Mouse (Mus musculus) spleen, adult 18-20 months (tissue): ENCODE results near the gene Reep1.
A peak's percentile ranks its signal among the peaks of the same experiment; 100 is the strongest.

Experiments used
- DNase-seq, 2 experiments: peaks; one replicate each; pipeline ENCODE4 v3.0.0; 2022; ENCODE audit warnings: mixed read lengths in 2 of 2

Reep1 gene

DNA sequence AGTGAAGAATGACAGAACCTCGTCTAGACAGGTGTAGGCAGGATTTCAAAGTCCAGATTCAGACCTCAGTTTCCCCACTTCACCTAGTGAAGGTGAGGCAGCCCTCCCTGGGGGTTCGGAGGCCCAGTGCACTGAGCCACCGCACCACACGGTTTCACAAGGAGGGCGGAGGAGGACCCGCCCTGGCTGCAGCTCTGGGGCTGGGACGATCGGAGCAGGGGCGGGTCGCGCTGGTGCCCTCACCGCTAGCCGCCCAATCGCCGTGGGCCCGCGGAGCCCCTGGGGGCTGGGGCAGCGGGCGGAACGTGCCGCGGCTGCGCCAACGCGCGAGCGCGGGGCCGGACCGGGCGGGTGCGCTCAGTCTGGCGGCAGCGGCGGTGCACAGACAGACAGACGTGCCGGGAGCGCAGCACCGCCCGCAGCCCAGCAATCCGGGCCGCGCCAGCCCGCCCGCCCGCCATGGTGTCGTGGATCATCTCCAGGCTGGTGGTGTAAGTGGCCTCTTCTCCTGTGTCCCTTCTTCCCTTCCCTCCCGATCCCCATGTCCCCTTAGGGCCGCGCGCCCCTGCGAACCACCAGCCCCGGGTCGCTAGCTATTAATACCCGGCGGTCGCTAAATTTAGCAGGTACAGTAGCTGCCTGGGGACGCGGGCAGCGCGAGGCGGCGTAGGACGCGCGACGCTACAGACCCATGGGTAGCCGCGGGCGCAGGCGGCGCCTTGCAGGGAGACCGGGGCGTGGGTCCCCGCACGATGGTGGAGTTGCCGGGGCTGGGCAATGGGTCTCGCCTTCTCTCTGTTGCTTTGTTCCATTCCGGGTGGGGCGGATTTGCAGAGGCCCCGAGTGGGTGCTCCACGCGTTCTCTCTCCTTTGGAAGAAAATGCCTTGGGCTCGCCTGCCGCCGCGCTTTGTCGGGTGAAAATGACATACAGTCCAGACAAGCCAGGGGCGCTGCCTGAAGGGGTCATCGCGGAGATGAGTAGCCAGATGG lies at the start of gene Reep1:
Reep1 (plus strand) TSS at position 51 of the 991 bp plus-strand sequence.
- no peak for DNase-seq

DNA sequence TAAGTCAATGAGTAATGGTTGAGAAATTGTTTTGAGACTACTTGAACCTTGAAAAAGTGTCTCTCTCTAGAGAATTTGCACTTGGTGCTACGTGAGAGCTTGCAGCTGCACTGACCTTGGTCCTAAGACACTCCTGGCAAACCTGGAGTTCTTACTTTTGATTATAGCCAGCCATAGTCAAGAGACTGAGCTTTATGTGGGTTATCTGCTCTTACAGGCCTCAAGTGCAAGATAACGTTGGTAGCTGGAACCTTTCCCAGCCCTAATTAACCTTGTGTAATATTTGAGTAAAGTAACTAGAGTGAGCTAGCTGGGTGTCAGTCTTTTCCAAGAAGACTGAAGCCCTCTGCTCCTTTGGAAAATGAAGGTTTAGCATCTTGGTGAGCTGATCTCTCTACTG lies 49.1 kb upstream of the Reep1 start:
- DNase-seq: no peak

- DNase-seq: no peak
These were observed 42.9 kb upstream of the Reep1 start for GRCm38 (mm10) chr6:71664511-71664910.

GRCm38 (mm10) chr6:71673166-71673565 lies 34.2 kb upstream of the Reep1 start:
- peak in 1 of 2 experiments; percentile 8 for DNase-seq

DNA sequence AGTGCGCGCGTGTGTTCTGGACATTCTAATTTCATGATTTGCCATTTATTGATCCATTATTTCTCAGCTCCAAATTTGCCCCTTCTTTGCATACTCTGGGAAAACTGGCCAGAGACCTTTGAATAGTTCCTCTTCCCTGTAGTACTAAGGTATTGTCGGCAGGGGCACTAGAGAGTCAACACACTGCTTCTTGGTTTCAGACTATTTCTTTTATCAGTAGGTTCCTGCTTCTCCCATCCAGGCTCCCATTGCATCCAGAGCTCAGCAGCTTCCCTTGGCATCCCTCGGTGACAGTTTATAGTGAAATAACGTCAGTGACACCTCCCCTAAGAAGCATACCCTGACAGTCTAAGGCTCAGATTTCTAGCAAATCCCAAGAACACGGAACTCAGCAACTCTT lies 28.5 kb upstream of the Reep1 start:
- no peak for DNase-seq

DNA sequence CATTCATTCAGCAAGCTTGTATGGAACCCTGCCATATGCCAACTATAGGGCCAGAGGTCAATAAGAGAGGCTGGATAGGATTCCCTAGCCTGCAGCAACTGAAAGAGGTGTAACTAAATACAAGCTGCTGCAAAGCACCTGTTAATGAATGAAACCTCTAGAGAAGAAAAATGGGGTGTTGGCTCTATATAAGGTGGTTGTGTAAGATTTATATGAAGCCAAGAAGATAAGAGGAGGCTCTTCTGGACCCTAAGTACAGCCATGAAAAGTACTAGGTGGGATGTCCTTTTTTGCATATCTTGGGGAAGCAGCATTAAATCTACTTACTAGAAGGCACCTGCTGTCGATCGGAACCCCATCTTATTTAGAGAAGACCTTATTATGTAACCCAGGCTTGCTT lies 12.2 kb upstream of the Reep1 start:
- DNase-seq: no peak

- no peak for DNase-seq
These were observed 11.8 kb upstream of the Reep1 start for GRCm38 (mm10) chr6:71695599-71695998.

GRCm38 (mm10) chr6:71706871-71707270 lies 490 bp upstream of the Reep1 start:
- DNase-seq: no peak

GRCm38 (mm10) chr6:71708528-71708927 lies 1.2 kb downstream of the Reep1 start:
- no peak for DNase-seq

GRCm38 (mm10) chr6:71710323-71710722 lies 3.0 kb downstream of the Reep1 start:
- DNase-seq: no peak

DNA sequence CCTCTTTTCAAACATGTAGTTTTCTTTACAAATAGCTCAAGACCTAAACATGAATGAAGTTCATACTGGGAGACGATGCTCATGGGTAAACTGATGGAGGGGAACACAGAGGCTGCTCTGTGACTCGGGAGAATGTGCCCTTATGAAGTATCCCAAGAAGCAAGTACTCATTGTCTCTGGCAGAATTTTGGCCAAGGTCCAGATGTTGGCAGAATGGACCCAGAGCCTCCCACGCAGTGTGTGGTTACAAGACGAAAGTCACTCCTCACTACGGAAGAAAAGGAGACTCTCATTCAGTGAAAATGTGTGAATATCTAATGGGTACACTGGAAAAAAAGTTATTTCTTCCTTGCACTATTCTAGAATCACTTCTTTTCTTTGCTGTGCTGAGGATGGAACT lies 3.8 kb downstream of the Reep1 start:
- DNase-seq: no peak

DNA sequence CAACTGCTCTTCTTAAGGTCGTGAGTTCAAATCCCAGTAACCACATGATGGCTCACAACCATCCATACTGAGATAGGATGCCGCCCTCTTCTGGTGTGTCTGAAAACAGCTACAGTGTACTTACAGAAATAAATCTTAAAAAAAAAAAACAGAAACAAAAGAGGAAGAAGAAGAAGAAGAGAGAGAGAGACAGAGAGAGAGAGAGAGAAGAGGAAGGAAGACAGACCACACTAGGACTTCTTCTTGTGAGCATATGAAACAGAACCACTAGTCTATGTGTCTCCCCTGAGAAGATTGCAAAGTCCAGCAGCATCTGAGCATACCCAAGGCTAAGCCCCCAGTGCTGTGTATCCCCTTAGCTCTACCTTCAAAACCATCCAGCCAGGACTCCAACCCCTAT lies 6.2 kb downstream of the Reep1 start:
- DNase-seq: no peak

GRCm38 (mm10) chr6:71715006-71715405 lies 7.6 kb downstream of the Reep1 start:
- no peak for DNase-seq

GRCm38 (mm10) chr6:71716434-71716833 lies 9.1 kb downstream of the Reep1 start:
- no peak for DNase-seq

DNA sequence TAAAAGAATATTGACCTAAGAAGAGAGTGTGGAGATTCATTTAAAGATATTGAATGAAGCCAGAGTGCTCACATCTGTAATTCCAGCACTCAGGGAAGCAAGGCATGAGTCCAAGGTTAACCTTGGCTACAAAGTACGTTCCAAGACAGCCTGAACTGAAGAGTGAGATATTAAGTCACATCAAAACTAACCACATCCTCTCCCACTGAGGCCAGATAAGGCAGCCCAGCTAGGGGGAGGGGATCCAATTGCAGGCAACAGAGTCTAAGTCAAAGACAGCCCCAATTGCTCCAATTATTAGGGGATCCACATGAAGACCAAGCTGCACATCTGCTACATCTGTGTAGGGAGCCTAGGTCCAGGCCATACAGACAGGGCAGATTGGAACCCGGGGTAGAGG lies 11.0 kb downstream of the Reep1 start:
- no peak for DNase-seq

DNA sequence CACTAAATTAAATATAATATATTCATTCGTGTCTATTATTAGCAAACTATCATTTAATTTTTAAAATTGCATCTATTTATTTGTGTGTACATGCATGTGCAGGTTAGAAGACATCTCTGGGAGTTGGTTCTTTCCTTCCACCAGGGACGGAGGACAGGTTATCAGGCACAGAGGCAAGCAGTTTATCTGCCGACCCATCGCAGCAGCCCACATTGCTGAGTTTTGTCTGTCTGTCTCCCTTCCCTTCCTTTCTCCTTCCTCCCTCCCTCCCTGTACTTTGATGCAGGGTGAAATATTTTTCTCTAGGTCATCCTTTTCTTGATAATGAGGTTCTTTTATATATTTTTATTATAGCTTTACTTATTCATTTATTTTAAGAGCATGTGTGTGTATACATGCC lies 11.9 kb downstream of the Reep1 start:
- no peak for DNase-seq

- DNase-seq: no peak
These were observed 15.6 kb downstream of the Reep1 start for GRCm38 (mm10) chr6:71722988-71723387.

DNA sequence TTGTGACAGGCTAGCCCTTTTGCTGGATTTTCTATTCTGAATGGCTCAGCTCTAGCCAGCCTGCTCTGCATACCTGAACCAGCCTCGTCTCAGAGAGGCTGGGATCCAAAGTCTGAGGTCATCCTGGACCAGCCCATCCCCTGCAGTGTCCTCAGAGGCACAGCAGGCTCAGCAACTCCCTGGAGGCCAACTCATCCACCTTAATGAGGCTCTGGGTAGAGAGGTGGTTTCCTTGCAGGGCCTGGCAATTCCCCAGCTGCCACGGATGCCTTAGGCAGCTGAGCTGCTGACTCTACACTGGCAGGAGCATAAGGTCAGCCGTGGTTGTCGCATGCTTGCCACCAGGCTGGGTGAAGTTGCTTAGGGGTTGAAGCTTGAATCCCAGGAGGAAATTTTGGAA lies 16.2 kb downstream of the Reep1 start:
- DNase-seq: no peak

- DNase-seq: no peak
These were observed 19.3 kb downstream of the Reep1 start for GRCm38 (mm10) chr6:71726710-71727109.

GRCm38 (mm10) chr6:71728306-71728705 lies 20.9 kb downstream of the Reep1 start:
- no peak for DNase-seq

DNA sequence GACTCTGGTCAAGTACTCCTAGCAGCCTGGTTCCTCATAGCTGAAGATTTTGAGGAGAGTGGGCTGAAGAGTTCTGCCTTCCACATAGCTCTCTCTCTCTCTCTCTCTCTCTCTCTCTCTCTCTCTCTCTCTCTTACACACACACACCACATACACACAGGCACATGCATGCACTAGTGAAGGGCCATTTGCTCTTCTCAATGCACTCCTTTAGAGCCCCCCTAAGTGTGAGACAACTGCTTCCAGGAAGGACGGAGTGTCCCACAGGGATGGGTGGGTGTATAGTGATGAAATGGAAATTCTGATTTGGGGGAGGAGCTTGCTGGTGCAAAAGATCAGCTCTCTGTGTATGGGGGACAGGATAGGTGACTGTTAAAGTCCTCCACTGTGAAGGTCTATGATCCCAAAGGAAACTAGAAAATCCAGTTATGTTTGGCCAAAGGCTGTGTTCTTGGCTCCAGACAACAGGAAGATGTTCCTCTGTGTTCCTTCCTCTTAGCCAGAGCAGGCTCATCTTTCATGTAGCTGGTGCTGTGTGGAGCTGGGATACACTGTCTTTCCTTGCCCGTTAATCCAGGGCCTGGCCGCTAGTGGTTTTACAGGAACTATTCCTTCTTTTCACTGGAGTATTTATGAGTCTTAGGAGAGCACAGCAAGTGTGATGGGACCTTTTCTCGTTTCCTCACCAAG lies 27.7 kb downstream of the Reep1 start:
- DNase-seq: no peak

DNA sequence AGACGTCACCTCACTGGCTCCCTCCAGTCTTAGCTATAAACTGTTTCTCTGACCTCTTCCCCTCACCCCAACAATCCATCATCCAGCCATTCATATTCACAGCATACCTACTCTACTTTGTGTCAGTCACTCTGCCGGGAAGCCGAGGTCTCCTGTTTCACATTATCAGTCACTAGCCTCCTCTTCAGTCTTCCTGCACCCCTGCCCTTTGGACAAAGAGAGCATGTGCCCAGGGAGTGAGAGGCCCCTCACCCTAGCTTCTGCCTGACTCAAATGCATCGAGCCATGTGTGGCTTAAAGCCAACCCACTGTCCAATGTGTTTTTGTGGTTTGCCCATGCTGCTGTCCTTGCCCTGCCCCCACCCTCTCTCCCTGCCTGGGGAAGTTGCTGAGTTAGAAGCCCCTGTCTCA lies 28.2 kb downstream of the Reep1 start:
- no peak for DNase-seq

- DNase-seq: no peak
These were observed 28.7 kb downstream of the Reep1 start for GRCm38 (mm10) chr6:71736101-71736500.

GRCm38 (mm10) chr6:71737202-71737601 lies 29.8 kb downstream of the Reep1 start:
- no peak for DNase-seq
